Mouse (Mus musculus): ENCODE results near the gene Rps6ka4.

Gene Rps6ka4

DNA sequence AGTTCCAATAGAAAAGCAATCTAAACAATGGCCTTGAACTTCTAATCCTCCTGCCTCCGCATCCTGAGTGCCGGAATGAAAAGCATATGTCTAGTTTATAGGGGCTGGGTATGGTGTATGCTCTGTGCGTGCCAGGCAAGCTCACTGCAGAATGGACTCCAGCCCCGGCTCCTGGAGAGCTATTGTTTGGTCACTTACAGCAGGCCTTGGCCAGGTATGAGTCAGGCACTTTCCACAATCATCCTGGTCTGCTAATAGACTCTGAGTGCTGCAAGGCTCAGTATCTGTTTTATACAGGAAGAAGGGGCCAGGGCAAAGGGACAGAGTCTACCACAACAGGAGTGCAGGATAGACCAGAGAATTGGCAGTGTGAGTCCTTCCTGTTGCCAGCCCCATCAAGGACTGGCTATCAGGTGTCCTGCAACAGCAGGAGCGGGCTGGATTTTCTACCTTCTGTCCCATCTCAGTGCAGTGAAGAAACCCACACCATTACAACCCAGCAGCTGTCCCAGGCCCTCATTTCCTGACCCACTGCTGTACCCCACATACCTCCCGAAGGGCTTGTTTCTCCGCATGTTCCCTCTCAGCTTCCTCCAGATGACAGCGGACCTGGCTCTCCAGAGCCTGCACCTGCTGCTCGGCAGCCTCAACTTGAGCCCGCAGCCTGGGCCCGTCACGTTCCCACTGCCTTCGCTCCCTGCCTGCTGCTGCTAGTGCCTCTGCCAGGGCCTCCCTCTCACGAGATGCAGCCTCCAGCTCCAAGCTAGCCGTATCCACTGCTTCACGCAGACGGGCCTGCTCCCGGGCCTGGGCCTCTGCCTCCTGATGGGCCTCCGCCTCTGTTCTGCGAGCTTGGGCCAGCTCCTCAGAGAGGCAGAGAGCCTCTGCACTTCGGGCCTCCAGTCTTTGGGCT is 12.2 kb upstream of the Rps6ka4 start:
- no peak for DNase-seq (ENCODE audit: extremely low read depth, insufficient read length, low spot score)

DNA sequence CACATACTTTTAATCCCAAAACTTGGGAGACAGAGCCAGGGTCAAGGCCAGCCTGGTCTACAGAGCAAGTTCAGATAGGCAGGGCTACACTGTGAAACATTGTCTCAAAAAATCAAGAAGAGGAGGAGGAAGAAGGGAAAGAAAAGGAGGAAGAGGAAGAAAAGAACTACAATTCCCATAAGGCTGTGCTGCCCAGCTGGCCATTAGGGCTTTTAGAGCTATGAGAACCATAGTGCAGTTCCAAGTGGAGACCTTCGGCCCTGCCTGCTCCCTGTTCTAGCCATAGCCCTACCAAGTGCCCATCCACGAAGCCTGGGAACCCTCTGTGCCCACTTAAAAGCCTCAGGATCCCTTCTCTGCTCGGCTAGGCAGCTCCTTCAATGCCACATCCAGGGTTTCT is 11.1 kb upstream of the Rps6ka4 start:
- no peak for DNase-seq (ENCODE audit: extremely low read depth, insufficient read length, low spot score)

DNA sequence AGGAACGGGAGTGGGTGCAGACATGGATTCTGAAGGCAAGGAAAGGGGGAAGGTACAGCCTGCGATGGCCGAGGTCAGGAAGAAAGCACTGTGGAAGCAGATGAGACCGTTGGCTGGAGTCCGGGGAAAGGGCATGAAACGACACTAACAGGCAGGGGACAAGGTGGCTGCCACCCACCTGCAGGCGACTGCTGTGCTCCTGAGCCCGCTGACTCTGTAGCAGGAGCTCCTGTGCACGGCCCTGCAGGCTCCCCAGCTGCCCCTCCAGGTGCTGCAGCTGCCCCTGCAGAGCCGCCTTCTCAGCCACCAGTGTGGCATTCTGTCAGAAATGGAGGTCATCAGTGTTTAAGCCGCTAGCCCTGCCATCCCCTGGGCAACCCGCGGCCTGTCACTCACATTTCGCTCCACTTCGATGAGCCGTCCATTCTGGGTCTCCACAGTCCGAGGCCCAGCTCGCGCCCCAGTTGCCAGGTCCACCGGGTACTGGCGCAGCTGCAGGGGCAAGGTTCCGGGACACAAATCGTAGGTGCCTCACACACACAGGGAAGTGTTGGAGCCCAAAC is 9.2 kb upstream of the Rps6ka4 start:
- no peak for DNase-seq (ENCODE audit: extremely low read depth, insufficient read length, low spot score)

GRCm38 (mm10) chr19:6847841-6848517 is 7.5 kb upstream of the Rps6ka4 start:
- no peak for DNase-seq (ENCODE audit: extremely low read depth, insufficient read length, low spot score)

- no peak for DNase-seq (ENCODE audit: extremely low read depth, insufficient read length, low spot score)
Measured at GRCm38 (mm10) chr19:6846050-6846449, 5.6 kb upstream of the Rps6ka4 start.

GRCm38 (mm10) chr19:6842353-6842752 is 1.9 kb upstream of the Rps6ka4 start:
- DNase-seq (ENCODE audit: extremely low read depth, insufficient read length, low spot score) = no peak

DNA sequence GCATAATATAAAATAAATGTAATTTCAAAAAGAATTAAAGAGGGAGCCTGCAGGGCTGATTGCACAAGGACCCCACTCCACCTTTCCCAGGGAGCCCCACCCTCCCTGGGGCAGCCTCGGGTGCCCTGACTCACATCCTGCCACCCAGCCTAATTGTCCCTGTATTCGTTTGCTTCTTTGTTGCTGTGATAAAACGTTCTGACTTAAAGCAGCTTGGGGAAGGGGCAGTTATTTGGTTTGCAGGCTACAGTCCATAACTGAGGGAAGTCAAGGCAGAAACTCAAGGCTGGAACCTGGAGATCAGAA is 809 bp upstream of the Rps6ka4 start:
- peak; percentile 66 for DNase-seq (ENCODE audit: extremely low read depth, insufficient read length, low spot score)

GRCm38 (mm10) chr19:6839615-6840474 is 591 bp downstream of the Rps6ka4 start:
- peak; percentile 65 for DNase-seq (ENCODE audit: extremely low read depth, insufficient read length, low spot score)

GRCm38 (mm10) chr19:6832363-6832762 is 8.1 kb downstream of the Rps6ka4 start:
- DNase-seq (ENCODE audit: extremely low read depth, insufficient read length, low spot score) = no peak

DNA sequence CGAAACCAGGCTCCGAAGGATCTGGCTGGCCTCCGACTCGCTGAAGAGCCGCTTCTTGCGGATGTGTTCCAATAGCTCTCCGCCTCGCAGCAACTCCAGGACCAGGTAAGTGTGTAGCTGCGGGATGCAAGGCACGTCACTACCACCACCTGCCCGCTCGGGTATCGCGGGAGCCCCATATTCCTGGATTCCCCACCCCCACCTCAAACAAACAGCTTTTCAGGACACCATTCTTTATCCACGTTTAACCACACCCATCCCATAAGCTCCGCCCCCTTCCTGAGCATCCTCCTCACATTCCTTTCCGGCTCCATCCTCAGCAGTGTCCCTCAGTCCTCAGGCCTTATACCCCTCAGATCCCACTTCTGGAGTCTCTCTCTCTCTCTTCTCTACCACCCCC is 9.1 kb downstream of the Rps6ka4 start:
- DNase-seq (ENCODE audit: extremely low read depth, insufficient read length, low spot score) = no peak

GRCm38 (mm10) chr19:6830556-6831316 is 9.7 kb downstream of the Rps6ka4 start:
- no peak for DNase-seq (ENCODE audit: extremely low read depth, insufficient read length, low spot score)

DNA sequence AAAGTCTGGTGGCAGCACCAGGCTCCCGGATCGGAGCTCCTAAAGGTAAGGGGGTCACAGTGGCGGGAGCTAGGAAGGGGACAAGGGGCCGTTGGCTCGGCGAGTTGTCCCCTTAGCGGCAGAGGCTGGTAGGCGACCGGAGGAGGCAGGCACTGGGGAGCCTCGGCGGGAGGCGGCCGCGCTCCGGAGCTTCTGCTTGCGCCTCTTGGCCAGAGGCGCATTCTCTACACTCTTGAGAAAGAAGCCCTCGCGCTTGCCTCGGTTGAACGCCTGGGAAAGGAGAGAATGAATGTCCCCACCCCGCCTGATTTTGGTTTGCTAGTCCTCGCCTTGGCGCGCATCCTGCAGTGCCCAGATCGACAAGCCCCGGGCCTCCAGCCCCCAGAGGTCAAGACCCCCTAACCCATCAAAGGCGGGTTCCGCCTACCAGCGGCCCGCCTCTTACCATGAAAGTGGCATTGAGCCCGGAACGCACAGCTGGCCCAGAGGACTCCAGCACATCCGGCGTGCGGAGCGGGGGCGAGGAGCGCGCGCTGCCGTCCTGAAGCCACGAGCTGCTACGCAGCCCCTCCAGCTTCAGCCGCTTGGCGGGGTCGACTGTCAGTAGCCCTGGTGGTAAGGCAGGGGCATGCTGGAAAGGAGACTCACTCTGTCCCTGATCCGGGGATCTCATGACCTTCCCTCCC is 10.4 kb downstream of the Rps6ka4 start:
- DNase-seq (ENCODE audit: extremely low read depth, insufficient read length, low spot score) = no peak

- no peak for DNase-seq (ENCODE audit: extremely low read depth, insufficient read length, low spot score)
Measured at GRCm38 (mm10) chr19:6829069-6829468, 11.4 kb downstream of the Rps6ka4 start.

GRCm38 (mm10) chr19:6826601-6827000 is 13.8 kb downstream of the Rps6ka4 start:
- no peak for DNase-seq (ENCODE audit: extremely low read depth, insufficient read length, low spot score)

DNA sequence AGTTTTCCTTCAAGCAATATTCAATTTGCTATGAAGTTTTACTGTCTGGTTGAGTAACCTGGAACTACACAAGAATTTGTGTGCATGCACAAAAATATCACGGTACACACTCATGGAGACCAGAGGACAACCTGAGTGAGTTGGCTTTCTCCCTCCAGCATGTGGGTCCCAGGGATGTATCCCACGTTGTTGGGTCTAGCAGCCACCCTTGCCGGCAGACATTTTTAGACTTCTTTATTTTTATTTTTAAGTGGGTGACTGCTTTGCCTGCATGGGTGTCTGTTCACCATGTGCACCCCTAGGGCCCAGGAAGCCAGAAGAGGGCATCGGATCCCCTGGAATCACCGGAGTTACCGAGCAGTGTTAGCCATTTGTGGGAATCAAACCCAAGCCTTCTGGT is 15.1 kb downstream of the Rps6ka4 start:
- DNase-seq (ENCODE audit: extremely low read depth, insufficient read length, low spot score) = no peak

- DNase-seq (ENCODE audit: extremely low read depth, insufficient read length, low spot score) = no peak
Measured at GRCm38 (mm10) chr19:6820538-6821195, 19.8 kb downstream of the Rps6ka4 start.

DNA sequence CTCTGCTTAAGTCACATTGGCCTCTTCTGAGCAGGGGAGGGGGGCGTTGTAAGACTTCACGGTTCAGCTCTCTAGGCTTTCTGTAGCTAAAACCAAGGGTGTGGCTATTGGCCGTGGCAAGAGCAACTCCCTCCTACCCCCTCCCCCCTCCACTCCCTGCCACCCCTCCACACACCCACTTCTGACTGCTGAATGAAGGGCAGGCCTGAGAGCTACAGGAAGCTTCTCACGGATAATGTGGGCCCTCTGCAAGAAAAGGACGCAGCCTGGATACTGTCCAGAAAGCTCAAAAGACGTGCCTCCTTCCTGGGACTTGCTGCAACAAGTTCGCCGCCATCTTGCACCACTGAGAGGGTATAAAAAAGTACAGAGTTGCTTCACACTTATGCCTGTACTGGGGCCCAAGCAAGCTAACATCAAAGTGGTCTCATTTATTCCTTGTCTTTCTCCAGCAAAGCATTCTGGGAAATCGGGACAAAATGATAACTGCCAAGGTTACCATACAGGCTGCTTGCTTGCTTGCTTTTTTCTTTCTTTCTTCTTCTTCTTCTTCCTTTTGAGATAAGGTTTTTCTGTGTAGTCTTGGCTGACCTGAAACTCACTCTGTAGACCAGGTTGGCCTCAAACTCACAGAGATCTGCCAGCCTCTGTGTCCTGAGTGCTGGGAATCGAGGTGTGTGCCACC is 21.2 kb downstream of the Rps6ka4 start:
- no peak for DNase-seq (ENCODE audit: extremely low read depth, insufficient read length, low spot score)

GRCm38 (mm10) chr19:6814958-6815357 is 25.5 kb downstream of the Rps6ka4 start:
- DNase-seq (ENCODE audit: extremely low read depth, insufficient read length, low spot score) = no peak

DNA sequence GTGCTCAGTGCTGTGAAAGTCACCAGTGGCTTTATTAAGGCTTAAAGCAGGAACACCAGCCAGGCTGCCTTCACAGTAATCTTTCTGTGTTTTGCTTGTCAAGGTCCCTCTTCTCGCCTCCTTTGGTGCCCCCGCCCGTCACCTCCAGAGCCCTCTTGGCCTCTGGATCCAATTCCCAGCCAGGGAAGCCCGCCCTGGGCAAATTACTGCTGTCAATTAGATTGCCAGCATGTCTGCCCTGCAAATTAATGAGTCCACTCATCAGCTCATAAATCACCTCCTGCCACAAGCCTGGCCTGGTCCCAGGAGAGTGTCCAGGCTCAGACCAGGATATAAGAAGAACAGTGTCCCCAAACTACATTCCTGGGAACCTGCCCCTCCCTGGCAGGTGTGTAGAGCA is 26.1 kb downstream of the Rps6ka4 start:
- no peak for DNase-seq (ENCODE audit: extremely low read depth, insufficient read length, low spot score)
